Mouse (Mus musculus) WW6 (cell line): ENCODE results near the gene Casp3.

Experiments used
- DNase-seq: peaks from one replicate; pipeline ENCODE4 v3.0.0-alpha.2; 2013; ENCODE audit warnings: low read depth, low spot score

Gene Casp3

GRCm38 (mm10) chr8:46680671-46681365 lies 63.7 kb downstream of the Casp3 start:
- no peak for DNase-seq

GRCm38 (mm10) chr8:46686664-46687336 lies 69.7 kb downstream of the Casp3 start:
- DNase-seq, result peak; percentile 86
